Mouse (Mus musculus) heart, adult 2 months (tissue): ENCODE measurements at regions not wholly inside any gene's neighbourhood (a gene's known extent, or its start where the extent isn't known, plus 50 kb on each side); places are given as distances from the start of the nearest gene placed in this dataset.

Source experiments
- DNase-seq, 2 experiments: peaks; one replicate each; pipeline ENCODE4 v3.0.0; 2021
- H3K27ac ChIP-seq: fragments of 200-600 bp; 2 replicates; pipeline ENCODE4 v1.8.1; 2022
- H3K27me3 ChIP-seq: fragments of 200-500 bp; 2 replicates; pipeline ENCODE4 v1.6.1; 2012; ENCODE audit warnings: mild to moderate bottlenecking, low read length, inconsistent platforms, mixed read lengths; ENCODE audit not compliant: control insufficient read depth, insufficient read depth
- H3K36me3 ChIP-seq: fragments of 200-500 bp; 2 replicates; pipeline ENCODE4 v1.6.1; 2012; ENCODE audit warnings: low read length, inconsistent platforms; ENCODE audit not compliant: control insufficient read depth, insufficient read depth
- H3K4me1 ChIP-seq: fragments of 200-500 bp; 2 replicates; pipeline ENCODE4 v1.6.1; 2011; ENCODE audit warnings: low read length; ENCODE audit not compliant: control insufficient read depth, insufficient read depth
- H3K4me3 ChIP-seq: fragments of 200-600 bp; 2 replicates; pipeline ENCODE4 v1.8.1; 2022
- H3K79me2 ChIP-seq: fragments of 200-500 bp; replicated peaks from 2 replicates; pipeline ENCODE4 v1.6.1; 2012; ENCODE audit warnings: mild to moderate bottlenecking, inconsistent platforms, low read length, moderate library complexity, mixed read lengths; ENCODE audit not compliant: control insufficient read depth, insufficient read depth
- H3K9ac ChIP-seq: fragments of 200-500 bp; 2 replicates; pipeline ENCODE4 v1.6.1; 2012; ENCODE audit warnings: low read depth, mild to moderate bottlenecking, control low read depth, inconsistent platforms, low read length, mixed read lengths
- CTCF ChIP-seq: fragments of 200-600 bp; IDR thresholded peaks from 2 replicates; pipeline ENCODE4 v1.8.1; 2022; ENCODE audit warnings: antibody characterized with exemption, mild to moderate bottlenecking, moderate library complexity
- EP300 ChIP-seq: fragments of 200-500 bp; IDR thresholded peaks from 2 replicates; pipeline ENCODE4 v1.6.1; 2011; ENCODE audit warnings: low read depth, low read length, control low read depth; ENCODE audit not compliant: insufficient read depth
- POLR2A ChIP-seq: fragments of 200-500 bp; IDR thresholded peaks from 2 replicates; pipeline ENCODE4 v1.6.1; 2011; ENCODE audit warnings: mild to moderate bottlenecking, low read depth, low read length, control low read depth; ENCODE audit not compliant: insufficient read depth
- WGBS: fragments of 180-500 bp; shearing (Covaris S2); methylation state at CpG from one replicate; pipeline ENCODE4 v1.1.7; 2018; 5-methylcytosine and 5-hydroxymethylcytosine counted together
- intact Hi-C: fragments of 180-260 bp; cut with DNase I; formaldehyde crosslinking; loops from one replicate; pipeline ENCODE4 v1.15.1; 2025

DNA sequence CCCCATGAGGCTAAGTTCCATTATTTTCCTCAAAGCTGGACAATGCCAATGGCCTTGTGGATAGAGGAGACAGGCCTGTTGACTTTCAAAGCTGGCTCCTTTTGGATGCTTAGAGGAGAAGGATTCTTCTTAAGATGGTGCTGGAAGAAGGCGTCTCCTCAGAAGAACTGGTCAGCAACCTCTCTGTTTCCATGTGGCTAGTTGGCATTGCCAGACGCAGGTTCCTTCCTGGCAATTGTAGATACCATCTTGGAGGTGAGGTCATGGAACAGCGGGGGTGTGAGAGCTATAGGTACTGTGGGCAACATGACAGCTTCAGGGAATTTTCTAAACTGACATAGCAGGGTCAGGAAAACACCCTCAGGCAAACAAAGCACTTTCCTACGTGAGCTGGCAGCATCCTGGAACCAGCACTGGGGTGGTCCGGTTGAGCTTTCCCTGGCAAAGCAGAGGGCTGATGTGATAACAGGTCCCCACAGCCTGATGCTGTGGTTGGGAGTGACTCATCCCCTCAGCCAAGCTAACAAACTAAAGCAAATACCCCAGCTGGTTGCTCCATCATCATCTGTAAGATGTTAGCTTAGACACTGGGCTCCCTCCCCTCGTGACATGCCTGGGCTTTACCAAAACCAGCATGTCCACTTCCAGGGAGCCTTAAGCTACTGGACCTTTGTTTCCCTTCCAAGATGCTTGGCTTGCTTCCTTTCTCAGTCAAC, 348.5 kb downstream of the Gm49356 start:
- Histone ChIP-seq H3K27me3 (no peaks in the 10 kb centered on the region), H3K36me3 (no peaks in the 10 kb centered on the region), H3K79me2 (no peaks in the 10 kb centered on the region), H3K4me1 (no peaks in the 10 kb centered on the region), H3K4me3 (no peak overlapping the region), H3K9ac (no peak overlapping the region), H3K27ac (no peak overlapping the region)
- intact Hi-C loops = no loop called here
- TF ChIP-seq POLR2A = no peak
- TF ChIP-seq CTCF = no peak
- no peak for TF ChIP-seq EP300
- WGBS = 68% methylated on average over 6 of the region's 6 CpGs
- no peak for DNase-seq

- TF ChIP-seq CTCF (no peak), EP300 (no peak), POLR2A (no peak)
- DNase-seq = no peak
- Histone ChIP-seq H3K9ac (no peak overlapping the region), H3K4me3 (no peak overlapping the region), H3K27me3 (no peaks in the 10 kb centered on the region), H3K27ac (no peak overlapping the region), H3K79me2 (no peaks in the 10 kb centered on the region), H3K36me3 (no peaks in the 10 kb centered on the region), H3K4me1 (peaks cover 6% of the 10 kb centered on the region)
- intact Hi-C loops = no loop called here
- 91% methylated on average over 7 of the region's 7 CpGs for WGBS
Measured at GRCm38 (mm10) chr15:59241752-59242151, 352.7 kb downstream of the Gm49356 start.

GRCm38 (mm10) chr15:59245927-59246649, 357.0 kb downstream of the Gm49356 start:
- no peaks in the 10 kb centered on the region for H3K79me2 ChIP-seq
- H3K36me3 ChIP-seq = peaks cover 3% of the 10 kb centered on the region
- DNase-seq = peak; percentile 51 to 66
- 28% methylated on average over 4 of the region's 4 CpGs for WGBS
- no peak overlapping the region for H3K4me3 ChIP-seq
- peaks cover 13% of the 10 kb centered on the region for H3K4me1 ChIP-seq
- intact Hi-C loops = no loop called here
- no peak overlapping the region for H3K9ac ChIP-seq
- H3K27me3 ChIP-seq = no peaks in the 10 kb centered on the region
- TF ChIP-seq EP300 (peak; percentile 97), CTCF (no peak), POLR2A (peak; percentile 52; the same call in 1 of the 2 replicates)
- H3K27ac ChIP-seq = peak overlapping the region; percentile 63

- no peaks in the 10 kb centered on the region for H3K79me2 ChIP-seq
- DNase-seq = peak in 1 of 2 experiments; percentile 18
- H3K4me3 ChIP-seq = no peak overlapping the region
- WGBS = 53% methylated on average over 10 of the region's 12 CpGs
- peaks cover 13% of the 10 kb centered on the region for H3K4me1 ChIP-seq
- H3K36me3 ChIP-seq = peaks cover 3% of the 10 kb centered on the region
- intact Hi-C loops = loop anchor here (2.0 kb wide), 1 partner anchor 46 kb away; no protein-coding TSS in a partner anchor
- H3K9ac ChIP-seq = no peak overlapping the region
- TF ChIP-seq POLR2A = 0 out of 2 replicates have a peak, but pooled peaks have one; percentile 25
- no peak for TF ChIP-seq EP300
- TF ChIP-seq CTCF = no peak
- peak overlapping the region; percentile 72 for H3K27ac ChIP-seq
- H3K27me3 ChIP-seq = no peaks in the 10 kb centered on the region
Measured at GRCm38 (mm10) chr15:59248477-59249260, 359.6 kb downstream of the Gm49356 start.

DNA sequence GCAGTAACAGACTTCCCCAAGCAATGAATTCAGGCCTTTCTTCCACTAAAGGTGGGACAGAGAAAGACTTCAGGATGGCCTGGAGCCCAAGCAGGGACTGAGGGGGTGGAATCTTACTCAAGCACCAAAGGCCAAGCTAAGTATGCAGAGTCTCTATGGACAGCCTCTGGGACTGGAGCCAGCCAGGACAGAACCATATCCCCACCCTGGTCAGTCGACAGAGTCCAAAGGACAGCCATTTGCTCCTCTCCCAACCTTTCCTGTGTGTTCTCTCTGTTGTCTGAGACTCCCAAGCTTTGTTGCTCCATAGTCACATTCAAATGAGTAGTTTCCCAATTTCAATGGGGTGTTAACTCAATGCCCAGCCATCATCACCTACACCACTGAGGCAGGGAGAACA, 372.3 kb downstream of the Gm49356 start:
- Histone ChIP-seq H3K36me3 (no peaks in the 10 kb centered on the region), H3K4me3 (no peak overlapping the region), H3K79me2 (no peaks in the 10 kb centered on the region), H3K27ac (no peak overlapping the region), H3K27me3 (no peaks in the 10 kb centered on the region), H3K4me1 (peaks cover 5% of the 10 kb centered on the region), H3K9ac (no peak overlapping the region)
- no peak for DNase-seq
- TF ChIP-seq POLR2A (no peak), CTCF (no peak), EP300 (no peak)
- 40% methylated on average over 1 of the region's 1 CpGs for WGBS
- intact Hi-C loops = no loop called here

DNA sequence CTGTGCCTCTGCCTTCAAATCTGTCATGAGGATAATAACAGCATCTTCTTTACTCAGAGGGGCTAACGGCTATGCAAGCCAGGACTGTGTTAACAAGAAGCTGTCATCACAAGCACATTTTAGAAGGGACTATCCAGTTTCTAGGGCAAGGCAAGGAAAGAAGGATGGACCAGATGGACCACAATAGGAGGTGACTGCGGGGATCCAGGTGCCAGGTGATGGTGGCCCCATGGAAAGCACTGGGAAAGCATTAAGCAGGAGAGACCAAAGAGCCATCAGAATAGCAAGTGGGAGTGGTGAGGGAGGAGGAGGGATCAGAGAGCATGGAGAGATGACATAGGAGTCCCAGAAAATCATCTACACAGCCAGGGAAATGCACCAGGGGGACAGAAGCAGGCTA, 373.3 kb downstream of the Gm49356 start:
- intact Hi-C loops = no loop called here
- no peaks in the 10 kb centered on the region for H3K36me3 ChIP-seq
- WGBS = 93% methylated on average over 2 of the region's 2 CpGs
- H3K27me3 ChIP-seq = no peaks in the 10 kb centered on the region
- H3K27ac ChIP-seq = no peak overlapping the region
- H3K4me3 ChIP-seq = no peak overlapping the region
- H3K79me2 ChIP-seq = no peaks in the 10 kb centered on the region
- H3K4me1 ChIP-seq = peaks cover 5% of the 10 kb centered on the region
- no peak overlapping the region for H3K9ac ChIP-seq
- DNase-seq = no peak
- TF ChIP-seq EP300 (no peak), POLR2A (no peak), CTCF (no peak)
